Mouse (Mus musculus): ENCODE data around the gene Defb43.

GRCm38 (mm10) chr14:62963632-62964031 lies 47.9 kb upstream of the Defb43 start:
- no peak for TF ChIP-seq CTCF (IDR thresholded peaks at IDR 0.05; ENCODE audit: low read depth)
- no peak for TF ChIP-seq EP300 (optimal IDR thresholded peaks at IDR 0.05)

Data from stomach, postnatal 0 days (tissue).